Mouse (Mus musculus): ENCODE data around the gene Pgrmc1.

GRCm38 (mm10) chrX:36552055-36552587 lies 45.9 kb upstream of the Pgrmc1 start:
- TF ChIP-seq CTCF (IDR thresholded peaks at IDR 0.05; ENCODE audit: insufficient read depth, low read depth, low read length) (no peak), POLR2A (IDR thresholded peaks at IDR 0.05; ENCODE audit: insufficient read depth, low read depth, low read length) (no peak)
